Mouse (Mus musculus) c-Kit-positive CD71-positive TER-119-negative erythroid progenitor cells, embryonic 14.5 days (primary cell): ENCODE data around the gene Cadm4.
"Not testable (repeated sequence)": the region's sequence is repeated elsewhere in the genome, so short reads cannot be mapped to it uniquely, and the experiment has no call there.

Source experiments
- DNase-seq: peaks from one replicate; pipeline ENCODE4 v3.0.0-alpha.2; 2013; ENCODE audit warnings: low read depth

Cadm4 gene

DNA sequence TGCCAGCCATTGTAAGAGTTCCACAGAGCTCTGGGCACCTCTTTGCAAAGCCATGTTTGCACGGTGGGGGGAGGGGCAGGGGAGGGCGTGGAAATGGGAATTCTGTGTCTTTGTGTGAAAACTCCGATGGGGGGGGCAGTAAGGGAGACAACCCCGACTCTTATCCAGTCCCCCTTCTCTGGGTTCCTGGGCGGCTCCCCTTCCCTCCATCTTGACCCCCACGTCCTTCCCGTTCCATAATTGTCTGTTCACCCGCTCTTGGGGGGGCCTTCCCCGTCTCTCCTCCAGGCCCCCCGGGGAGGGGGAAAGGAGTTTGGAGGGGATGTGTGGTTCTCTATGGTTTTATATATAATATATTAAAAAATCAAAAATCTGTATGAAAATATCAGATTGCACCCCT is 22.2 kb downstream of the Cadm4 start:
- no peak for DNase-seq

DNA sequence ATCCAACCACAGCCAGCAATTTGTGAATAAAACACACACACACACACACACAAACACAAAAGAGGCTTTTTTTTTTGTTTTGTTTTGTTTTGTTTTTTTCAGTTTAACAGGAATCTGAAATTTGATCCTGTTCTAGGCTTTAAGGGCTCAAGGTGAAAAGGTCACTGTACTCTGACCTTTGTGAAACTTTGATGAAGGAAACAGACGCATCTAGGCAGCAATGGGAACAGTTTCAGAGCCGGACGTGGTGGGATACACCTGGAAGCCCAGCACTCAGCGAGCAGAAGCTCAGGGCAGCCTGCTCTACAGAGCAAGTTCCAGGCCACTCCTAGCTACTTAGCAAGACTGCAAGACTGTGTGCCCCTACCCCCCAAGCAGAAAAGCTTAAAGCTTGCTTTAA is 23.0 kb downstream of the Cadm4 start:
- no peak for DNase-seq

DNA sequence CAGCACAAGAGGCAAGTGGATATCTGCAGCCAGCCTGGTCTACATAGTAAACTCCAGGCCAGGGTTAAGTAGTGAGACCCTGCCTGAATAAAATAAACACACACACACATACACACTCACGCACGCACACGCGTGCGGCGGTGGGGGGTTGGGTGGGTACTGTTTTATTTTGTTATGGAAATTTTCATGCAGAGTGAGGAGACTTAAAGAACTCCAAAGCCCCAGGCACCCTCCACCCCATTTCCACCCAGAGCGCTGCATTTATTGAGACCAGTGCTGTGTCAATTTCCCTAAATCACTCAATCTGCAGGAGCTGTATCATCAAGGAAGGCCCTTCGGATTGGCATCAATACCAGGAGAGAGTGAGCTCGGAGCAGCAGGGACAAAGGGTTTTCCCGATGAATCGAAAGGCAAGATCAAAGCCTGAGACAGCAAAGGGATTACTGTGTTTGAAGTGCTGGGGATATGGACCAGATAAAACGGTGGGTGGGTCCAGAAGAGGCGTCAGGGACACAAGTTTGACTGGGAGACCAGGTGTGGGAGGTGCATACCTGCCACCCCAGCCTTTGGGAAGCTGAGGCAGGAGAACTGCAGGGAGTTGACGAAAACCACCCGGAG is 23.7 kb downstream of the Cadm4 start:
- DNase-seq, result no peak

DNA sequence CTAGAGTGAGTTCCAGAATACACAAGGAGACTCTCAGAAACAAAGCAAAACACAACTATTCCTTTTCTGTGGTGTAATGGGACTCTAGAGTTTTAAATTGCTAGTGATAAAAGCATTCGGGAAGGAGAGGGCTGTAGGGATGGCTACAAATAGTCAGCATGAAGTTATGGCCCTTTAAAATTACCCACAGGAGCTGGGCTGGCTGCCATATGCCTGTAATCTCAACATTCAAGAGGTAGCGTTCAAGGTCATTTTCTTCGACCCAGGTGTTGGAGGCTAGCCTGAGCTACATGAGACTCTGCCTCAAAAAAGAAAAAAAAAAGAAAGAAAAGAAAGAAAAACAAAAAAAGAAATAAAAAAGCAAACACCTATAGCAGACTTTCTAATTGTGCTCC is 24.2 kb downstream of the Cadm4 start:
- no peak for DNase-seq

DNA sequence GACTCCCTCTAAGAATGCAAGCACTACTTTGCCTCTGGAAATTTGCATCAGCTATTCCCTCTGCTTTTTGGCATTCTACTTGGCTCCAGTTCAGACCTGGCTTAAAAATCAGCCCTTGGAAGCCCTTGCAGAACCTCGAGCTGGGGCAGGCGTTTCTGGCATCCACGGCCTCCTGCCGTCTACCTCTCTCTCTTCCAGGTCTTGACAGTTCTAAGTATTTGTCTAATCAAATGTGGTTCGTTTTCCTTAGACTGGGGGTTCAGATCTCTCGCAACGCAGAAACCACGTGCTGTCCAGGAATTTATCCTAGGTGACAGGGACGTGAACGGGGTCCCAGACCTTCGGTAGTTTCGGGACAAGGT is 24.6 kb downstream of the Cadm4 start:
- DNase-seq, result peak; percentile 7

DNA sequence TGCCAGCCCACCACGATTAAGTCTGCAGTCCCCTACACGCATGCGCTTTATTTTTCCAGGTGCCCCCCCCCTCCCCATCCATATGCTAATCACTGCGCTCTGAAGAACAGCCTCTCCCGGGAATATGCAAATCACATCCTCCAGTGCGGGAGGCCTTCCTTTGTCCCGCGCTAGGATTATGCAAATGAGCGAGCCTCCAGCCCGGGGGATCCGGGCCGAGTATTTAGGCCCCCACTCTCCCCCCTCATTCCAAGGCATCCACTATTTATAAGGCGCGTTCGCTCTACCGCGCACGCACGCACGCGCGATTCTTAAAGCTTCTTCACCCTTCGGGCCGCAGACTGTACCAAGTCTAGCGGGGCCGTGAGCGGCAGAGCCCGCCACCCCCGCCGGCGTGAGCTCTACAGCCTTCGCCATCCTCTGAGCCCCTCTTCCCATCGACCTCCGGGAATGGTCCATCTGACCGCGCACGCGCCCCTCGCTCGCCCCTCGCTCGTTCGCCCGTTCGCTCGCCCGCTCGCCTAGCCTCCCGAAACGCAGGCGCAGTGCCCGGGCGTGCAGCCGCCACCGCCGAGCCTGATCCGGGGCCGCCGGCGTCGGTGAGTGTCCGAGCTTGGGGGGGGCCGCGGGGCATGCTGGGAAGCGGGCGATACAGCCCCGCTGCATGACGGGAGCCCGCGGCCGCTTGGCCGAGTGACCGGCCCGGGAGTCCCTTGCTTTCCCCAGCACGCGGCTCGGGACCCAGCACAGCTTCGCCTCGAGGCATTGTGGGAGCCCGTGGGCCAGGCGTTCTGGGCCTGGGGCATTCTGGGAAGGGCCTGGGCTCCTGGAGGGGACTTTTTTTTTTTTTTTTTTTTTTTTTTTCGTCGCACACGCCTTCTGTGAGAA is 25.3 kb downstream of the Cadm4 start, which contains the start of gene Zfp428:
Gene Zfp428 (plus strand): TSS at position 169 of the 888 bp plus-strand sequence.
- peak; percentile 39 for DNase-seq

DNA sequence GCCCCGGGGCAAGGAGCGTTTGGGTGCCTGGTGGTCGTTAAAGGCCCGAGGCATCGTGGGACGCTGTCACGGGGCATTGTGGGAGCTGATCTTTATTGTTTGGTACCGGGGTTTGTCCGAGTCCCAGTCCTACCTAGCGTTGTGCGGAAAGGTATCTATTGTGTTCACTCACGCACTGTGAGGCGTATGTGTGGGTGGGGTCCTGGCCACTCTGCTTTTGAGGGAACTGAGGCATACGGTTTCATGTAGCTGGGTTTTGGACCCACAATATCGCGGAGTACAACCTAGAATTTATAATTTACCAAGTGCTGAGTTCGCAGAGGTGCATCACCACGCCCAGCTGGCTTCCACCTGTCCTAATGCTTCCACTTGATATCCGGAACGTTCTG is 25.9 kb downstream of the Cadm4 start:
- DNase-seq, result no peak

DNA sequence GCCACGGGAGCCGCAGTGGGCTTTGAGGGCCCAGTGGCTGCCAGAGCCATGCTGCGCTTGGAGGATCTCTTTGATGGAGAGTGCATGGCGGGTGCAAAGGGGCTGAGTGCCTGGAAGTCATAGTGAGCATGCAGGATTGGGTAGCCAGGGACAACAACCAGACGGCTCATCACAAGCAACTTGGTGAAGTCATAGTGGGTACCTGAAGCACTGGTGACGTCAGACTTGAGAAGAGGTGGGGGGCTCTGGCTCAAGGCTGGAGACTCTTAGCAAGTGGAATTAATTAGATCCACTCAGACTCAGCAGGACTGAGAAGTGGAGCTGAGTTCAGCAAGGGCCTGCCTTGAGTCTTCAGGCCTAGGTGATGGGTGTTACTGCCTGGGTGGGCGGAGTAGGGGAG is 30.5 kb downstream of the Cadm4 start, which contains the start of gene AC161166.1:
Gene AC161166.1 (minus strand): TSS at position 101 of the 400 bp plus-strand sequence.
- DNase-seq, result no peak

DNA sequence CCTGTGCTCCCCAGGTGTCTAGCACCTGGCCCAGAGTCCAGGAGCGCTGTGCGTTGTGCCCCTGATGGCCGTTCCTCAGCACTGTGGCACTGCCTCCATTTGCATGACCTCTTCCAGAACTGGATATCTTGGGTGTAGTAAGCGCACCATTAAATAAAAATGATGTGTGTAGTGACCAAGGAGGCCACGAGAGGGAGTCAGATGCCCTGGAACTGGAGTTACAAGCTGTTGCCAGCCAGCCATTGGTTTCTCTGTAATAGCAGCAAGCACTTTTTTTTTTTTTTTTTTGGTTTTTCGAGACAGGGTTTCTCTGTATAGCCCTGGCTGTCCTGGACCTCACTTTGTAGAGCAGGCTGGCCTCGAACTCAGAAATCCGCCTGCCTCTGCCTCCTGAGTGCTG is 34.5 kb downstream of the Cadm4 start:
- DNase-seq, result peak; percentile 32

DNA sequence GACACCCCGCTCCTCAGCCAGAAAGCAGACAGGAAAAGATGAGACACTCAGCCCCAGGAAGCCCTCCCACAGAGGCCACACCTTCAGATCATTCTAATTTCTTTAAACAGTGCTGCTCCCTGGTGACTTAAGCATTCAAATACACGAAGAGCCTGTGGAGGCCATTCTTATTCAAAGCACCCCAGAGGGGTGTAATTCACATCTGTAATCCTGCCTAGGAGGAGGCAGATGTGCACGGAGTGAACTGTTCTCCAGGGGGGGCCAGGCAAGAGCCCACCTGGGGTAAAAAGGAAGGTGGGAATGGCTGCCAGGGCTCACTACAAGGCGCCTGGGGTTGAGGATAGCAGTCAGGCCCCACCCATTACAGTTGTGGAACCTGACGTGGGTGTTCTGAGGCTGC is 35.3 kb downstream of the Cadm4 start:
- DNase-seq, result no peak

DNA sequence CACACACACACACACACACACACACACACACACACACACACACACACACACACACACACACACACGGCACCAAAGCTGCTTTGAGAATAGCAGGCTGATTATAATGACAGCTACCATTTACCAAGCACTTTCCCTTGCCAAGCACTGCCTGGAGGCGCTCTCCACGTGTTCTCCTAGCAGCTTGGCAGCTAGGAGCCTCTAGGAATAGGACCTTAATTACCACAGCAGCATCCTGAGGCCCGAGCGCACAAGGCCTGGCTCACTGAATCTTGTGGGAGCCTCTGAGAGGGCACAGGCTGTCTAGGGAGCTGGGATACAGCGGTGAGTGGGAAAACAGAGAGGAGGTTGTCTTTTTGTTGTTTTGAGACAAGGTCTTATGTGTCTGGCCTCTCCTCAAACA is 35.8 kb downstream of the Cadm4 start:
- DNase-seq, result no peak

DNA sequence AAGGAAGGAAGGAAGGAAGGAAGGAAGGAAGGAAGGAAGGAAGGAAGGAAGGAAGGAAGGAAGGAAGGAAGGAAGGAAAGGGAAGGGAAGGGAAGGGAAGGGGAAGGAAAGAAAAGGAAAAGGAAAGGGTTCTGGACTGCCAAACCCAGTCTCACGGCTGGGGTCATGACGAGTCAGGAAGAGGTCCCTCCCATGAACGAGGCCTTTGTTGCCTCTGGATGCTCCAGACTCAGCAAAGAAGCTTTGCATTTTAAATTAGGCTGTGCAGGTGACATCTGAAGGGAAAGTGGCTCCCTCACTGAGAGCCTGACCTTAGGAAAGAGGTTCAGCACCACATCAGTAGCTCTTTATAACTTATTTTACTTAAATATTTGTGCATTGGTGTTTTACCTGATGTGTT is 37.3 kb downstream of the Cadm4 start:
- DNase-seq, result no peak

DNA sequence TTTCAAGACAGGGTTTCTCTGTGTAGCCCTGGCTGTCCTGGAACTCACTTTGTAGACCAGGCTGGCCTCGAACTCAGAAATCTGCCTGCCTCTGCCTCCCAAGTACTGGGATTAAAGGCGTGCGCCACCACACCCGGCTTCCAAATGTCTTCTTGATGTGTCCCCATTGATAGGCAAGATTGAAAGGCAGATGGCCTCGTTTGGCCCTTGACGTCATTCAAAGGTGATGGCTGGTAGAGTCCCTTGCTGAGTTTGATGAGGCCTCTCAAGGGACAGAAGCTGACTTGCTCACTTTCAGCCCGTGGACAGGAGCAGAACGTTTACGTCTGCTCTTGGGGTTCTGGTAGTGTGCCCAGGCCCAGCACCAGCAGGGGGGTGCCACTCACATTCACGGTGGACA is 38.2 kb downstream of the Cadm4 start:
- DNase-seq, result not testable (repeated sequence)

DNA sequence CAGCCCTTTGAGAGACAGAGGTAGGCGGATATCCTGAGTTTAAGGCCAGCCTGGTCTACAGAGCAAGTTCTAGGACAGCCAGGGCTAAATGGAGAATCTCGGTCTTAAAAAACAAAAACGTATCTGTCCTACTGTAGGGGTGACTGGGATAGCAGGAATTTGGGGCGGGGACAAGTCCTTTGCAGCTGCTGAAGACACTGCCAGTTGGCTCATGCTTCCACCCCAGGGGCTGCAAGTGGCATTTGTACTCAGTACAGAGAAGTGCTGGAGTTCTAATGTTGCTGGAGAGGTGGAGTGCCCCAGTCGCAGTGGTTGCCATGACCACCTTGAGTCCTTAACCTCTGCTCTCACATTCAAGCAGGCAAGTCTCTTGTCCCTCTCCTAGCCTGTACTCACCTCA is 41.0 kb downstream of the Cadm4 start:
- DNase-seq, result no peak

DNA sequence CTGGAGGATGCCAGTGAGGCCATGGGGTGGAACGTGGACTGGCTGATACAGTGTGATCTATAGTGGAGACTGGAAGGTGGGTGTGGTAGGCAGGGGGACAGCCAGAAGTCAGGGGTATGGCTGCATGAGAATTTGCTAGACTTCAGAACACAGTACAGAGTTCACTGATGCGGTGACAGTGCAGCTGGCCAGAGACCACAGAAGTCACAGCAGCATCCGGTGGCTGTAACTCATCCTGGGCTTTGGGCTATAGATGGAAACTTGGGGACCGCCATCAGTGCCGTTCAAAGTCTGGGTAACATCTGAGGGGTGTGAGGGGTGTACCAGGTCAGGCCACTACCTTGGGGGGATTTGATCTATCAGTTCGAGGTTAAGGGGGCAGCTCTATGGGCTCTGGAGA is 41.9 kb downstream of the Cadm4 start:
- no peak for DNase-seq

DNA sequence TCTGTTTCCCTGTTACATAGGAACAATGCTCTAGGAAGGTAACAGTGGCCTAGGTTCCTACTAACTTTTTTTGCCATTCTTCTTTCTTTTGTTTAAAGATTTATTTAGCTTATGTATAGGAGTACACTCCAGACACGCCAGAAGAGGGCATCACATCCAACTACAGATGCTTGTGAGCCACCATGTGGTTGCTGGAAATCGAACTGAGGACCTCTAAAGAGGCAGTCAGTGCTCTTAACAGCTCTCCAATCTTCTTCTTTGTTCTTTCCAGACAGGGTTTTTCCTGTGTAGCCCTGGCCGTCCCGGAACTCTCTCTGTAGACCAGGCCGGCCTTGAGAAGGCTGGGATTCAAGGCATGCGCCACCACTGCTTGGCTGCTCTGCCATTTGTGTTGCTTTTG is 43.2 kb downstream of the Cadm4 start:
- DNase-seq, result no peak

DNA sequence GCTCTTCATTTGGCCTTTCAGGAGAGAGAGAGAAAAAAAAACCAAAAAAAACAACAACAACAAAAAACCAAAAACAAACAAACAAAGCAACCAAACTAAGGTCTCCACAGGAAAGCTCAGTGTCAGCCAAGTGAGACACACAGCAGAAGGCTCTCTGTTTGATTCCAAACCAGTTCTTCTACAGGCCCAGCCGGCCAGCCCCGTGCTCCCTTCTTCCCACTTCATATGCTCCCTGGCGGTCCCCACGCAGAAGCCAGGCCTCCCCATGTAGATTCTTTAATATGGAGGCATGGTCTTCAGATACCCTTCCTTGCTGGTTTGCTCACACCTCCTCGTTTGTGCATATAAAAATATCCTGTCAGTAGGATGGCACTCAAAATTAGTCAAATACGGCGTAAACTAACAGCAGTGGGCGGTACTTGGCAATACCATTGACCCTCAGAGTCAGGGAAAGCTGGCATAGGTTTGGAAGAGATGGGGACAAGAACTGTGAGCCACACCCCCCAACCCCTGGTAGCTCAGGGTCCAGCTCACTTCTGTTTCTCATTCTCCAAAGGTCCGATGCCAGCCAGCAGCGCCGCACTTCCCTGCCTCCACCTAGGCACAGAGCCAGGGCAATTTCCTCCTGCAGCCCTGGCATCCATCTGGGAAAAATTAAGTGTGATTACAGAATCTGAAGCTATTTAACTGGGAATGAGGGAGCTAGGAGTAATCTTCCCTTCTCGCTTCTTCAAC is 44.0 kb downstream of the Cadm4 start:
- DNase-seq, result no peak

DNA sequence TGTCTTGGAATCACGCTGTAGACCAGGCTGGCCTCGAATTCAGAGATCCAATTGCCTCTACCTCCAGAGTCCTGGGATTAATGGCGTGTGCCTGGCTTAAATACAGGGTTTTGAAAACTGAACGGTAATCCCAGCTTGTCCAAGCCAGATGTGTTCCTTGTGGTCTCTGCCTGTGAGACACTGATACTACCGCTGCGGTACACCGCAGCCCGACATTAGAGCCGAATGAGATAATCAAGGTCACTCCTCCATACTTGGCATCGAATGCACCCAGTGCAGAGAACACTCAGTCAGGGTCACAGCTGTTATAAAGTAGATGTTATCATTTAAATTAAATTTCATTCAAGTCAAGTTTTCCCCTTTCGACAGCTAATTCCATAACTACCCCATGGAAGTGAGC is 47.0 kb downstream of the Cadm4 start:
- no peak for DNase-seq

DNA sequence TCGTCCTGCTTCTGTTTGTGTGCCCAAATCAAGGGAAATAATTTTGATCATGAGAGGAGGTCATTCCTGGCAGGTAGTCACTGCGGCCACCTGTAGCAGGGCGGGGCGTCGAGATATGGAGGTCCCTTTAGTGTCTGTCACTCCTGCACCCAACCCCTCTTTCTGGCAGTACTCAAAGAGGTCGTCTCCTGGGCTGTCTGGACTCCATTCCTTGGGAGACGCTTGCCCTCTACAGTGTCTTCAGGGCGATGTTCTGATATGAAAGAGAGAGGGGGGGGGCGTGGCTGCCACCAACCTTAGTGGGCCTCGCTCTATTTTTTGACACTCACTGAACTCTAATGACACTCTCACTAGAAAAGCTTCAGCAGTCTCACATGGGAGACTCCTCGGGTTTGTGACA is 47.8 kb downstream of the Cadm4 start:
- peak; percentile 24 for DNase-seq

DNA sequence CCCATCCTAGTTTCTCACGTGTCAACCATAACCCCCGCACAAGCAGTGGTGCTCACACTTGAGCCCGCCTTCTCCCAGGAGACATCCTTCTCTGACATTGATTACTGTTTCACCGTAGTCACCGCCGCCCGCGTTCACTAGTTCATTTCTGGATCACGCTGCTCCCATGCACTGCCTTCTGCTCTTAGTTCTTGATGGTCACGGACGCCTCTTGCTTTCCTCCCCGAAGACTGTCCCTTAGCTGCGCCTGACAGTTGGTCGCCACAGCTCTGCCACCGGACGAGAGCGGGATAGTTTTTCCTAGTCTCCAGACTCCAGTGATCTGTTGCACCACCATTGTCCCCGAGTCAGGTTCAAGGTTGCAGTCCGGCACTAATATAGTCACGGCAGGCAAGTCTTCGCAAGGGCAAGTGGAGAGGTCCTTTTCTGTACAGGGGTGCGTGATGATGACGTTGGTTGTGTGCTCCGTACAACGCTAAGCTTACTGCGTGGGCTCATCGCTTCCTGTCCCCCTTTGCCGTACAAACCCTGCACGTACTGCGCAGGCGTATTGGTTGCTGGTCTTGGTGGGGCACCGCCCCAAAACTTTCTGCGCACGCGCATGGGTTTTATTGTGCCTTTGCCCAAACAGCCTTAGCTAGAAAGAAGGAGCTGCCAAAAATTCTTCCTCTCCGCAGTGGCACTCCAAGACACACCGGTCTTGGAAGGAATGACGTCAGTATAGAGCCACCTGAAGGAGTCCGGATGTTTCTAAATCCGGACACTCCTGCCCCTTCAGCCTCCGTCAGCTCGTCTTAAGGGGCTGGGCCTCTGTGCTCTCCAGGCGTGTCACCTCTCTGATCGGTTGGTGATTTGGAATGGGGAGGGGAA is 48.5 kb downstream of the Cadm4 start, which contains the start of gene Irgq:
Gene Irgq (plus strand): TSS at position 628 of the 870 bp plus-strand sequence.
- DNase-seq, result peak; percentile 100

DNA sequence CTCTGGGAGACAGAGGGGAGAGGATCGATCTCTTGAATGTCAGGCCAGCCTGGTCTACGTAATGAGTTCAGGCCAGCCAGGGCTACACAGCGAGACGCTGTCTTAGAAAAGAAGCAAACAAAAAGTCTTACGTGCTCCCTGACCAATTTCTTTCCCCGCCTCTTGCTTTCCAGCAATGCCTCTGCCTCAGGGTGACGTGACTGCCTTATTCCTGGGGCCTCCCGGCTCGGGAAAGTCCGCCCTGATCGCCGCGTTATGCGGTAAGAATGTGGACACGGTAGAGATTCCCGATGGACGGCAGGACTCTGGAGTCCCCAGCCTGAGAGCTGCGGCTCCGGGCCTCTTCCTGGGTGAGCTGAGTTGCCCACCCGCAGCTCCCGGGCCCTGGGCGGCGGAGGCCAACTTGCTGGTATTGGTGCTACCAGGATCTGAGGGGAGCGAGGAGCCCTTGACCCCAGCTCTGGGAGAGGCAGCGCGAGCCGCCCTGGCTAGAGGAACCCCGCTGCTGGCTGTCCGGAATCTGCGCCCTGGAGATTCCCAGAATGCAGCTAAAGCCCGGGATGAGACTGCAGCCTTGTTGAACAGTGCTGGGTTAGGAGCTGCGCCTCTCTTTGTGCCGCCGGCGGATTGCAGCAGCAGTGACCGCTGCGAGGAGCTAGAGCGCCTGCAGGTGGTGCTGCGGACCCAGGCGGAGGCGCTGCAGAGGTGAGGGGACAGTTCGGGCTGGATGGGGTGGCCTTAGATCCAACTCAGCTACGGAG is 49.6 kb downstream of the Cadm4 start:
- peak; percentile 37 for DNase-seq
